Mouse (Mus musculus) intestine, embryonic 14.5 days (tissue): ENCODE data around the gene Atr. TPM values are rescaled to one million over a fixed set of nuclear protein-coding genes. Genes with fewer than 3 reads are reported as not detected.

Experiments
- ATAC-seq: fragments of 200-750 bp; cut with Nextera tagmentation; replicated peaks from 2 replicates; pipeline ENCODE4 v1.8.0; 2017; ENCODE audit warnings: low read depth, moderate number of reproducible peaks, moderate TSS enrichment, moderate library complexity; ENCODE audit not compliant: low FRiP score, low TSS enrichment
- DNase-seq: peaks from one replicate; pipeline ENCODE4 v3.0.0-alpha.2; 2018; ENCODE audit warnings: low spot score
- H3K27ac ChIP-seq: fragments of 300-500 bp; sonication (generic); 2 replicates; pipeline ENCODE4 v1.5.1; 2014; ENCODE audit warnings: low read depth, mild to moderate bottlenecking, control low read depth
- H3K27me3 ChIP-seq: fragments of 300-500 bp; sonication (generic); replicated peaks from 2 replicates; pipeline ENCODE4 v1.6.1; 2014; ENCODE audit warnings: low read length, control low read depth; ENCODE audit not compliant: control insufficient read depth, insufficient read depth
- H3K36me3 ChIP-seq: fragments of 300-500 bp; sonication (generic); 2 replicates; pipeline ENCODE4 v1.6.1; 2014; ENCODE audit warnings: low read length, control low read depth; ENCODE audit not compliant: control insufficient read depth, insufficient read depth
- H3K4me1 ChIP-seq: fragments of 300-500 bp; sonication (generic); replicated peaks from 2 replicates; pipeline ENCODE4 v1.6.1; 2014; ENCODE audit warnings: low read length, control low read depth, mixed read lengths; ENCODE audit not compliant: control insufficient read depth, insufficient read depth
- H3K4me2 ChIP-seq: fragments of 300-500 bp; sonication (generic); 2 replicates; pipeline ENCODE4 v1.6.1; 2014; ENCODE audit warnings: low read length
- H3K4me3 ChIP-seq: fragments of 300-500 bp; sonication (generic); 2 replicates; pipeline ENCODE4 v1.5.1; 2014; ENCODE audit warnings: low read depth, low read length, control low read depth, mixed read lengths
- H3K9ac ChIP-seq: fragments of 300-500 bp; sonication (generic); 2 replicates; pipeline ENCODE4 v1.6.1; 2014; ENCODE audit warnings: mild to moderate bottlenecking, low read length
- H3K9me3 ChIP-seq: fragments of 300-500 bp; sonication (generic); 2 replicates; pipeline ENCODE4 v1.6.1; 2016; ENCODE audit warnings: low read length, control low read depth; ENCODE audit not compliant: control insufficient read depth
- WGBS: fragments of 180-500 bp; shearing (Covaris S2); extraction: QIAGEN DNeasy Blood & Tissue Kit; methylation state at CpG from one replicate; pipeline ENCODE4 v1.1.7; 2014; 5-methylcytosine and 5-hydroxymethylcytosine counted together
- polyA plus RNA-seq: library from polyadenylated mRNA; unstranded; fragments of >200 nt; fragmentation: Nextera tagmentation; extraction: Ambion mirVana; gene quantifications from 2 replicates; pipeline ENCODE4 v1.2.1, GENCODE M21; 2014

Atr gene
- polyA plus RNA-seq, 1 experiment from 2014 or later: 20.5 TPM

DNA sequence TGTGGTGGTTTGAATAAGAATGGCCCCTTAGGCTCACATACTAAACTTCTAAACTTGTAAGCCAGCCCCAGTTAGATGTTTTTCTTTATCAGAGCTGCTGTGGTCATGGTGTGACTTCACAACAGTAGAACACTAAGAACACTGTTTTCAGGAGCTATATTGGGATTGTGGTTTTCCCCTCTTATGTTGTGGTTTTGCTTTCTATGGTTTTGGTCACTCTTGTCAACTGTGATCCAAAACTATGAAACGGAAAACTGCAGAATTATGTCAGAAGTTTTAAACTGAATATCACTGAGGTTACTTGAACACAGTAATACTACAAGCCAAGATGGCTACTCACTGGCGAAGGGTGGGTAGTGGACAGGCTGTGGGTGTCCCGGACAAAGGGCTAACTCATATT, 24.6 kb upstream of the Atr start:
- Histone ChIP-seq H3K4me3 (no peak overlapping the region), H3K9ac (no peak overlapping the region), H3K4me2 (no peak overlapping the region), H3K27me3 (no peaks in the 10 kb centered on the region), H3K36me3 (no peaks in the 10 kb centered on the region), H3K27ac (no peak overlapping the region), H3K9me3 (no peaks in the 10 kb centered on the region), H3K4me1 (no peaks in the 10 kb centered on the region)
- ATAC-seq (no peak), DNase-seq (no peak)
- WGBS: 92% methylated on average over 3 of the region's 3 CpGs

DNA sequence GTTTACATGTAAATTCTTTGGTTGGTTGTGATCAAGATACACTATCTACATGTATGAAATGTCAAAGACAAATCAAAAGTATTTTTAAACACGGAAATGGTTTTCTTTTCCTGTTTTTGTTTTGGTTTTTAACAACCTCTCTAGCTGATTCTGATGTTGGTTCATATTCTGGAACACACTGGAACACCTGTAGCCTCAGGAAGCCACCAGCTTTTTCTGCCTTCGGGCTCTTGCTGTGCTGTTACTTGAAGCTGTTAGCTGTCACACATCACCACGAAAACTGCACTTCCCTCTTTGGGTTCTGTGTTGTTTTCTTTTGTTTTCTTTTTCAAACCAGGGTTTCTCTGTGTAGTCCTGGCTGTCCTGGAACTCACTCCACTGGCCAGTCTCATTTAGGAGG, 22.6 kb upstream of the Atr start:
- Histone ChIP-seq H3K9ac (no peak overlapping the region), H3K4me3 (no peak overlapping the region), H3K4me1 (no peaks in the 10 kb centered on the region), H3K36me3 (no peaks in the 10 kb centered on the region), H3K9me3 (no peaks in the 10 kb centered on the region), H3K27ac (no peak overlapping the region), H3K4me2 (no peak overlapping the region), H3K27me3 (no peaks in the 10 kb centered on the region)
- DNase-seq: no peak
- WGBS: 71% methylated on average over 3 of the region's 3 CpGs
- ATAC-seq: no peak

DNA sequence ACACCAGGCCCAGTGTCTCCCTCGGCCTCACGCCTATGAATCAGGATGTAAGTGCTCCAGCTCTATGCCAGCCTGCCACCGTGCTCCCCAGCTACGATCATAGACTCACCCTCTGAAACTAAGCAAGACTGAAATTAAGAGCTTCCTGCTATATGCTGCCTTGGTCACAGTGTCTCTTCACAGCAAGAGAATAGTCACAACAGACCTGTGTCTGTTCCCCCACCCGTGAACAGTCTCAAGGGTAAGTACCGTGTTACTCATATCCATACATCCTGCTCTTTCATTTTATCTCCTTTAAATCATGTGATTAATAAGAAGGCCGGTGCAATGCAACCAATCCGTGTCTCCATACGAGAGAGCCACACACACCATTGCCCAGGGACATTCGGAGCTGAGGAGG, 21.7 kb upstream of the Atr start:
- Histone ChIP-seq H3K9me3 (no peaks in the 10 kb centered on the region), H3K4me1 (no peaks in the 10 kb centered on the region), H3K9ac (no peak overlapping the region), H3K36me3 (no peaks in the 10 kb centered on the region), H3K27ac (no peak overlapping the region), H3K4me3 (no peak overlapping the region), H3K4me2 (no peak overlapping the region), H3K27me3 (no peaks in the 10 kb centered on the region)
- DNase-seq (peak; percentile 25), ATAC-seq (no peak)
- WGBS: 91% methylated on average over 10 of the region's 10 CpGs

- H3K27ac ChIP-seq: no peak overlapping the region
- WGBS: 60% methylated on average over 3 of the region's 3 CpGs
- H3K4me3 ChIP-seq: no peak overlapping the region
- no peak overlapping the region for H3K9ac ChIP-seq
- H3K36me3 ChIP-seq: no peaks in the 10 kb centered on the region
- peaks cover 10% of the 10 kb centered on the region for H3K27me3 ChIP-seq
- H3K9me3 ChIP-seq: no peaks in the 10 kb centered on the region
- H3K4me2 ChIP-seq: no peak overlapping the region
- H3K4me1 ChIP-seq: 0 out of 2 replicates have a peak, but pooled peaks cover 2% of the 10 kb centered on the region
- no peak for DNase-seq
- ATAC-seq: no peak
These were observed 18.0 kb upstream of the Atr start for GRCm38 (mm10) chr9:95839424-95839823.

DNA sequence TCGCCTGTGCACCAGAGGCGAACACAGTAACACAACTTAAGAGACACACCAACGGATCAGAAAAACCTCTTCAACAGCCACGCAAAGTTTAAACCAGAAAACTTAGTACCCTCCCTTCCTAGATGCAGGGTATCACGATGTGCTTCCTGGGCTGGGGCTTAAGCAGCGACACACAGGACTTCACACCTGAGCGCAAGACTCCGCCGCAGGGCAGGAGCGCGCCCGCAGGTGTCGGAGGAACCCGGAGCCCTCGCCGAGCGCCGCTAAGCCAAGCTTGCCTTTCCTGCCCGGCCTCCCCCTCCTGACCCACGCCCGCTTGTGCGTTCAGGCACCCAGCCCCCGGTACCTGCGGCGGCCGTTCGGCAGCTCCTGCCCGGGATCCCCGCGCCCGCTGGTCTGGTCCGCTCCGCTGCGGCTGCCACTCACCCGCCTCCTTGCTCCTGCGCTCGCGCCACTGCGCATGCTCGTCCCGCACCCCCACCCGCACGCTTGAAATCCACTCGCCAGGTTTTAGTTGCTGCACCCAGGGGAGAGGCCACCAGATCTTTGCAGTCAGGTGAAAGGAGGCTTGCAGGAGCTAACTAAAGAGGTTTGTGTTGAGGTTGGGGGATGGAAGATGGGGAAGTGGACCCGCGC, 12.5 kb upstream of the Atr start, which contains the start of gene Pls1:
TSS of gene Pls1 (minus strand) at position 487 of the 636 bp plus-strand sequence.
- ATAC-seq: peak; percentile 92
- DNase-seq: peak; percentile 99
- Histone ChIP-seq H3K27ac (peak within 1 kb of the TSS; percentile 47; the same call in 1 of the 2 replicates), H3K9ac (peak within 1 kb of the TSS; percentile 53), H3K4me3 (peak within 1 kb of the TSS; percentile 59), H3K36me3 (no peaks in the 10 kb centered on the region), H3K9me3 (no peaks in the 10 kb centered on the region), H3K4me2 (peak within 1 kb of the TSS; percentile 95), H3K27me3 (peaks cover 12% of the 10 kb centered on the region), H3K4me1 (0 out of 2 replicates have a peak, but pooled peaks cover 5% of the 10 kb centered on the region)
- WGBS: under 1% methylated on average over 41 of the region's 46 CpGs

- Histone ChIP-seq H3K36me3 (no peaks in the 10 kb centered on the region), H3K4me2 (peak overlapping the region; percentile 95), H3K4me3 (peak overlapping the region; percentile 59), H3K9ac (no peak overlapping the region), H3K4me1 (0 out of 2 replicates have a peak, but pooled peaks cover 5% of the 10 kb centered on the region), H3K9me3 (no peaks in the 10 kb centered on the region), H3K27ac (peak overlapping the region; percentile 47; the same call in 1 of the 2 replicates), H3K27me3 (peaks cover 12% of the 10 kb centered on the region)
- DNase-seq (no peak), ATAC-seq (no peak)
- 59% methylated on average over 4 of the region's 4 CpGs for WGBS
These were observed 11.7 kb upstream of the Atr start for GRCm38 (mm10) chr9:95845711-95846110.

DNA sequence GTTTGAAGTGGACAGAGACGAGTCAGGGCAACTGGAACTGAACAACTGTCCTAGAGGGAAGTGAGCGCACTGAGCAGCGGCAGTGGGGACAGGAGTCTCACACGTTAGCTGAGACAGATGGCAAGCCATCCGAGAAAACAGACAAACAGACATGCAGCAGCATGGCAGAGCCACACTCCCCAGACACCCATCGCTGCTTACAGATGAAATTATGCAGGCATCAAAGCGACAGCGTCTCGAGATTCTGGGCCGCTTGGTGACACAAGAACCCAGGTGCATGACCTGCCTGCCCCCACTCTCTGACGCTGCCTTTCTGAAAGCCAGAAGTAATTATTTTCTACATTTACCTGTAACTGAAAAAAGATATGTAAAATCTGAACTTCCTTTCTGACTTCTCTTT, 5.7 kb upstream of the Atr start:
- no peak for ATAC-seq
- WGBS: 61% methylated on average over 11 of the region's 11 CpGs

GRCm38 (mm10) chr9:95852896-95853295, 4.5 kb upstream of the Atr start:
- no peak overlapping the region for H3K9ac ChIP-seq
- peak; percentile 96 for DNase-seq
- no peaks in the 10 kb centered on the region for H3K9me3 ChIP-seq
- H3K4me3 ChIP-seq: no peak overlapping the region
- H3K4me1 ChIP-seq: no peaks in the 10 kb centered on the region
- ATAC-seq: no peak
- H3K27me3 ChIP-seq: no peaks in the 10 kb centered on the region
- 25% methylated on average over 4 of the region's 4 CpGs for WGBS
- H3K4me2 ChIP-seq: no peak overlapping the region
- H3K27ac ChIP-seq: no peak overlapping the region
- no peaks in the 10 kb centered on the region for H3K36me3 ChIP-seq

More for the DNA sequence above, 5.7 kb upstream of the Atr start:
- no peak for DNase-seq
- H3K4me1 ChIP-seq: no peaks in the 10 kb centered on the region
- no peaks in the 10 kb centered on the region for H3K36me3 ChIP-seq
- H3K4me2 ChIP-seq: no peak overlapping the region
- no peak overlapping the region for H3K4me3 ChIP-seq
- H3K9me3 ChIP-seq: no peaks in the 10 kb centered on the region
- no peak overlapping the region for H3K9ac ChIP-seq
- H3K27ac ChIP-seq: no peak overlapping the region
- no peaks in the 10 kb centered on the region for H3K27me3 ChIP-seq

GRCm38 (mm10) chr9:95854891-95855290, 2.5 kb upstream of the Atr start:
- DNase-seq: no peak
- no peaks in the 10 kb centered on the region for H3K9me3 ChIP-seq
- H3K36me3 ChIP-seq: no peaks in the 10 kb centered on the region
- H3K27ac ChIP-seq: no peak overlapping the region
- H3K27me3 ChIP-seq: no peaks in the 10 kb centered on the region
- no peaks in the 10 kb centered on the region for H3K4me1 ChIP-seq
- 0 out of 2 replicates have a peak, but pooled peaks have one; percentile 10 for ATAC-seq
- 59% methylated on average over 2 of the region's 2 CpGs for WGBS
- H3K9ac ChIP-seq: no peak overlapping the region
- H3K4me2 ChIP-seq: no peak overlapping the region
- no peak overlapping the region for H3K4me3 ChIP-seq
